Mouse (Mus musculus) lung, embryonic 16.5 days (tissue): ENCODE data around the gene Btbd19. TPM values are rescaled to one million over a fixed set of nuclear protein-coding genes. Genes with fewer than 3 reads are reported as not detected.

Experiments used
- ATAC-seq: fragments of 200-750 bp; cut with Nextera tagmentation; 2 replicates; pipeline ENCODE4 v1.8.0; 2017; ENCODE audit warnings: low read depth, mild to moderate bottlenecking, moderate library complexity
- H3K27ac ChIP-seq: fragments of 300-500 bp; sonication (generic); 2 replicates; pipeline ENCODE4 v1.5.1; 2014; ENCODE audit warnings: mild to moderate bottlenecking, control low read depth, low read length
- H3K27me3 ChIP-seq: fragments of 300-500 bp; sonication (generic); 2 replicates; pipeline ENCODE4 v1.6.1; 2014; ENCODE audit warnings: low read depth, low read length, mixed read lengths; ENCODE audit not compliant: control insufficient read depth, insufficient read depth
- H3K36me3 ChIP-seq: fragments of 300-500 bp; sonication (generic); 2 replicates; pipeline ENCODE4 v1.6.1; 2014; ENCODE audit warnings: low read length; ENCODE audit not compliant: control insufficient read depth, insufficient read depth
- H3K4me1 ChIP-seq: fragments of 300-500 bp; sonication (generic); replicated peaks from 2 replicates; pipeline ENCODE4 v1.6.1; 2014; ENCODE audit warnings: low read length, mixed read lengths; ENCODE audit not compliant: control insufficient read depth, insufficient read depth
- H3K4me2 ChIP-seq: fragments of 300-500 bp; sonication (generic); 2 replicates; pipeline ENCODE4 v1.6.1; 2014; ENCODE audit warnings: low read depth, low read length, control low read depth
- H3K4me3 ChIP-seq: fragments of 300-500 bp; sonication (generic); 2 replicates; pipeline ENCODE4 v1.5.1; 2014; ENCODE audit warnings: mild to moderate bottlenecking, low read length, control low read depth
- H3K9ac ChIP-seq: fragments of 300-500 bp; sonication (generic); 2 replicates; pipeline ENCODE4 v1.6.1; 2014; ENCODE audit warnings: low read length, control low read depth
- H3K9me3 ChIP-seq: fragments of 300-500 bp; sonication (generic); 2 replicates; pipeline ENCODE4 v1.6.1; 2016; ENCODE audit warnings: low read length; ENCODE audit not compliant: control insufficient read depth
- WGBS: fragments of 180-500 bp; shearing (Covaris S2); extraction: QIAGEN DNeasy Blood & Tissue Kit; methylation state at CpG from one replicate; pipeline ENCODE4 v1.1.7; 2014; 5-methylcytosine and 5-hydroxymethylcytosine counted together
- polyA plus RNA-seq: library from polyadenylated mRNA; unstranded; fragments of >200 nt; fragmentation: Nextera tagmentation; extraction: Ambion mirVana; gene quantifications from 2 replicates; pipeline ENCODE4 v1.2.1, GENCODE M21; 2015

Gene Btbd19
- polyA plus RNA-seq, 1 experiment from 2014 or later, result 4.9 TPM

DNA sequence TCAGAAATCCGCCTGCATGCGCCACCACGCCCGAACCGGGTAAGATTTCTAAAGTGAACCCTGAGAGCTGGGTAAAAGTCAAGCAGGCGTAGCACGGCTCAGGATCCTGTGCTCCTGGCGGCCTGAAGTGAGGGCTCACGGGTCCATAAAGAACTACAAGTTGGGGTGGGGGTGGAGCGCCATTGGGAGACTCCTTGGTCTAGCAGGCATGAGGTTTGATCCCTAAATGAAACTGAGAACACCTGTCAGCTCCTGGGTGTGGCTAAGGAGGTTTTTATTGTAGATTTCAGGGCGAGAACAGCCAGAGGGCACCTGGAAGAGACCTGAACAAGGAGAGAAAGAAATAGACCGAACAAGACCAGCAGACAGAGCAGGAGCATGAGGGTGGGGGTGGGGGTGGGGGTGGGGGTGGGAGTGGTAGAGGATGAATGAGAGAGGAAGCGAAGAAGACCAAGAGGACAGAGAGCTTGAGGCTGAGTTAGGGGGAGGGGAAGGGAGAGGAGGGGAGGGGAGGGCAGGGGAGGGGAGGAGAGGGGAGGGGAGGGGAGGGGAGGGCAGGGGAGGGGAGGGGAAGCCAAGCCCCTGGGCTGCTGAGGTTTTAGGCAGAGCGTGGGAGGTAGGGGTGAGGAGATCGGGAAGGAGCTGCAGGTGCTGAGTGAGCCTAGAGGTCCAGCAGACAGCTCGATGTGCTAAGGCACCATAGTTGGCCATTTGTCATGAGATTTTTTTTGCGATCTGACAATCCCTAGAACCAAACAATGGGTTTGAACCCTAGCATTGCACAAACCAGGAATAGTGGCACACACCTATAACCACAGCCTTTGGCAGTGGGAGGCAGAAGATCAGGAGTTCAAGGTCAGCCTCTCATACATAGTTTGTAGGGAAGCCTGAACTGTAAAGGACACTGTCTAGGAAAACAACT, 13.0 kb upstream of the Btbd19 start:
- H3K9me3 ChIP-seq, result no peaks in the 10 kb centered on the region
- H3K27me3 ChIP-seq, result no peaks in the 10 kb centered on the region
- no peak overlapping the region for H3K4me2 ChIP-seq
- peaks cover 5% of the 10 kb centered on the region for H3K4me1 ChIP-seq
- no peak overlapping the region for H3K27ac ChIP-seq
- WGBS, result 57% methylated on average over 16 of the region's 17 CpGs
- no peak overlapping the region for H3K9ac ChIP-seq
- no peaks in the 10 kb centered on the region for H3K36me3 ChIP-seq
- ATAC-seq, result no peak
- no peak overlapping the region for H3K4me3 ChIP-seq

DNA sequence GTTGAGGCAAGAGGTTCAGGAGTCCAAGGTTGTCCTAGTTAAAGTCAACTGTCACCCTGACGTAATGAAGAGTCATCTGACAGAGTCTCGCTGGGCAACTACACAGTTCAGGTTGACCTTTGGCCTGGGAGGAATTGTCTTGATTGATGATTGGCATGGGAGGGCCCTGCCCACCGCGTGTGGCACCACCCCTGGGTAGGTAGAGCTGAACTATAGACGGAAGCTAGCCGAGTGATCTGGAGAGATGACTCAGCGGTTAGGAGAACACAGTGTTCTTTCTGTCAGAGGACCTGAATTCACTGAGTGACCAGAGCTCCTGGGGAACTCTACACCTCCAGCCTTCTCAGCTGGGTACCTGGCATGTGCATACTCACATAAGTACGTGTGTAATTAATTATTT, 10.5 kb upstream of the Btbd19 start:
- no peak for ATAC-seq
- H3K4me3 ChIP-seq, result no peak overlapping the region
- no peaks in the 10 kb centered on the region for H3K9me3 ChIP-seq
- no peak overlapping the region for H3K4me2 ChIP-seq
- H3K4me1 ChIP-seq, result peaks cover 12% of the 10 kb centered on the region
- peaks cover 7% of the 10 kb centered on the region for H3K27me3 ChIP-seq
- 23% methylated on average over 8 of the region's 8 CpGs for WGBS
- no peaks in the 10 kb centered on the region for H3K36me3 ChIP-seq
- no peak overlapping the region for H3K9ac ChIP-seq
- H3K27ac ChIP-seq, result no peak overlapping the region

DNA sequence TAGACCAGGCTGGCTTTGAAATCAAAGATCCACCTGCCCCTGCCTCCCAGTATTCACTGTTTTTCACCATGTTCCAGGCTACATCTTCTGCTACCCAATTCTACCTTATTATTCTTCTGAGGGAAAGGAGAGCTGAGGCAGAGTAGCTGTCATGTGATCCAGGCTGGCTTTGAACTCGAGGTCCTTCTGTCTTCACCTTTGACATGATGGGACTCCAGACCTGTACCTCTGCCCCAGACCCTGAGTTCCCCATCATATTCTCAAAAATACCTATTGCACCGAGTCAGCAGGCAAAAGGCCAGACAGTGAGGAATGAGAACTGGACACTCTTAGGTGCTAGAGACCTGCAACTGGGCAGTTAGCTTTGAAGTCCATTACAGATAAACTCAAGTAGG, 9.1 kb upstream of the Btbd19 start:
- Histone ChIP-seq H3K27me3 (peaks cover 7% of the 10 kb centered on the region), H3K36me3 (no peaks in the 10 kb centered on the region), H3K4me2 (no peak overlapping the region), H3K9me3 (no peaks in the 10 kb centered on the region), H3K27ac (no peak overlapping the region), H3K9ac (peak overlapping the region; percentile 71; the same call in 1 of the 2 replicates), H3K4me3 (no peak overlapping the region), H3K4me1 (peaks cover 12% of the 10 kb centered on the region)
- ATAC-seq, result no peak
- 28% methylated on average over 2 of the region's 2 CpGs for WGBS

DNA sequence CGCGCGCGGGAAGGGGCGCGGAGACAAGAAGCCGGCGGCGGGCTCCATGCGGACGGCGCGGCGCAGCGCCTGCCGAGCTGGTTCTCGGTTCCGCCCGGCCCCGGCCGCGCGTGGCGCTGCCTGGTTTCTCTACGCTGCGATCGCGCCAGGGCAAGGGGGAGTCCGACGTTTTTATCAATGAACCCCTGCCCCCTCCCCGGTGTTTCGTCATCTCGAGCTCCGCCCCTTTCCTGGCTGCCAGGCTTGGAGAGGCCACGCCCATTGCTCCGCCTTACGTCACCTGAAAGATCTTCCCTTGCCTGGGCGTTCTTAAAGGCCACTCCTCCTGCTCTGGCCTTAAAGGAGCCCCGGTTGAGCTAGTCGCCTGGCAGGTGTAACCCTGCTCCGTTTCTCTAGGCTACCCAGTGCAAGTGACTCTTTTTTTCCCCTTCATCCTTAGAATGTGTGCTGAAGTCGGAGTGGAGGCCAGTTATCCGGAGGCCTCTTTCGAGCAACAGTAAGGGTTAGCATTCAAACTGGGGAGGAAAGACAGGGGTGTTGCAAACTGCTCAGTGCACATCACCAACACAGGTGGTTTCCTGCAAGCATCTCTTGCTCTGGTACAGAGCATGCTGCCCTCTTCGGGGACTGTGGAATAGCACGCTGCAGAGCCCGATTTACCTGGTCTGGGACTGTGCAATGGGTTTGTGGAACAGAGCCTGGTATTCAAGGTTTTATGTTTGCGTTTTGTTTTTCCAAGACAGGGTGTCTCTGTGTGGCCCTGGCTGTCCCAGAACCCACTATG, 8.5 kb upstream of the Btbd19 start, which contains the start of gene Plk3:
TSS of gene Plk3 (minus strand) at position 147 of the 784 bp plus-strand sequence.
- Histone ChIP-seq H3K4me2 (peak within 1 kb of the TSS; percentile 98), H3K4me1 (peaks cover 12% of the 10 kb centered on the region), H3K27ac (0 out of 2 replicates have a peak within 1 kb of the TSS, but pooled peaks have one; percentile 2), H3K9ac (peak within 1 kb of the TSS; percentile 71), H3K36me3 (no peaks in the 10 kb centered on the region), H3K27me3 (peaks cover 7% of the 10 kb centered on the region), H3K4me3 (peak within 1 kb of the TSS; percentile 61), H3K9me3 (no peaks in the 10 kb centered on the region)
- 2% methylated on average over 37 of the region's 48 CpGs for WGBS
- ATAC-seq, result peak; percentile 92

DNA sequence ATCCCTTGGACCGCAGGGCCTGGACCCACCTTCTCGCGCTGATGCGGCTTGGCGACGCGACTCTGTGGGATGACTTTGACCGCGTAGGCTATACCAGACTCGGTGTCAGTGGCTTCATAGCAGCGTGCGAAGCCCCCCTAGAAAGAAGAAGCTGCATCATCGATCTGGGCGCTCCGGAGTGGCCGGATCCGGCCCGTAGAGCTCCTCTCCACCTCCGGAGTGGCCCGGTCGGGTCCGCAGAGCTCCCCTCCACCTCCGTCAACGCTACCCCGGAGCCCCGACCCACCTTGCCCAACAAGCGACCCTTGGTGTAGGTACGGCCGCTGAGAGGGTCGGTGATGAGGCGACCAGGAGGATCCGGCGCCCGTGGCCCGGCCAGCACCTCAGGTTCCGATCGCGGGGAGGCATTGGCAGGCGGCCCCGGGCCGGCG, 7.9 kb upstream of the Btbd19 start:
- Histone ChIP-seq H3K27me3 (peaks cover 7% of the 10 kb centered on the region), H3K4me2 (peak overlapping the region; percentile 98), H3K27ac (no peak overlapping the region), H3K4me3 (peak overlapping the region; percentile 61), H3K4me1 (peaks cover 12% of the 10 kb centered on the region), H3K9me3 (no peaks in the 10 kb centered on the region), H3K9ac (peak overlapping the region; percentile 71), H3K36me3 (no peaks in the 10 kb centered on the region)
- under 1% methylated on average over 42 of the region's 42 CpGs for WGBS
- peak; percentile 30 for ATAC-seq

DNA sequence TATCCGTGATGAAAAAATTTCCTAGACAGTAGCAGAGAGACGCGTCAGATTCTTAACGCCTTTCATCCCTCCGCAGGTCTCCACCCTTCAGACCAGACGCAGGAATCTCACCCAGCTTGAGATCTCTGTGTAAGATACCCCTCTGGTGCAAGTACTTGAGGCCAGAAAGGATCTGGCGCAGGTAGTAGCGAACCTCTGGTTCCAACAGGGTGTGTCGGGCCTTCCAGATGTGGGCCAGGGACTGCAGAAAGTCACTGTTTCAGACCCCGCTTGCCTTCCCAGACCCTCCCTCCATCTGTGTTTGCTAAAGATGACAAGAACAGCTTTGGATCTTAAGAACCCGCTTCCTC, 7.2 kb upstream of the Btbd19 start:
- Histone ChIP-seq H3K4me1 (peaks cover 12% of the 10 kb centered on the region), H3K4me2 (peak overlapping the region; percentile 98), H3K27ac (no peak overlapping the region), H3K9me3 (no peaks in the 10 kb centered on the region), H3K27me3 (peaks cover 7% of the 10 kb centered on the region), H3K9ac (peak overlapping the region; percentile 71), H3K36me3 (no peaks in the 10 kb centered on the region), H3K4me3 (peak overlapping the region; percentile 61)
- no peak for ATAC-seq
- 20% methylated on average over 11 of the region's 11 CpGs for WGBS

DNA sequence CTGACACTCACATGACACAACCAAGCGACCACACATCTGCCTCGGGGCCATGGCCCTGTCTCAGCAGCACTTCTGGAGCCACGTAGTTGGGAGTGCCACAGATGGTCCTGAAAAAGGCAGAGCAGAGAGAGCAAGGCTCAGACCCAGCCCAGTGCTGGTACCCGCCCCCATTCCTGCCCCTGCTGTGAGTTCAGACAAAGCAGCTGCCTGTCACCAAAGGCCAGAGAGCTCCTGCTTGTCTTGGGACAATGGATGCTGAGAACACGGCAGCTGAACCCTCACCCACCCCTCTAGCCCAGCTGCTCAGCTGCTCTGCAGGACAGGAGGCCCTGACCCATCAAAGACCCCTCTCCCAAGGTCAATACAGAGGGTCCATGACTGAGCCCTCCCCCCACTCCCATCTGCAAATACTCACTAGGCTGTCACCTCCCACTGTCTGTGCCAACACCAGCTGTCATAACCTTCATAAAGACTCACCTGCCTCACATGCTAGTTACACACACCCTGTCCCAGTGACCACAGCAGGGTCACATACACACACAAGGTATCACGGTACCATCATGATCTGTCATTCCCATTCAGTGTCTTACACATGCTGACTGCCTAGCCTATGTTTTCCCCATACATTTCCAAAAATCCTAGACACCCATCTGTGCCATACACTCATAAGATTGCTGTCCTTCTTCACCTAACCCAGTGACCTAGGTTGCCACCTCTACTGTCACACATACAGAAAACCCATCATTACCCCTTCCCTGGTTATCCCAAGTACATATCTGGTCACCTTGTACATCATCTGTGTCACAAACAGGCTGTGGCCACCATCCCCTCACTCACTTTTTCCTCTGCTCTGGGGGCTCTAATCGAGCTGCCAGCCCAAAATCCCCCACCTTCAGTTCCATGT, 6.6 kb upstream of the Btbd19 start:
- 39% methylated on average over 7 of the region's 7 CpGs for WGBS

DNA sequence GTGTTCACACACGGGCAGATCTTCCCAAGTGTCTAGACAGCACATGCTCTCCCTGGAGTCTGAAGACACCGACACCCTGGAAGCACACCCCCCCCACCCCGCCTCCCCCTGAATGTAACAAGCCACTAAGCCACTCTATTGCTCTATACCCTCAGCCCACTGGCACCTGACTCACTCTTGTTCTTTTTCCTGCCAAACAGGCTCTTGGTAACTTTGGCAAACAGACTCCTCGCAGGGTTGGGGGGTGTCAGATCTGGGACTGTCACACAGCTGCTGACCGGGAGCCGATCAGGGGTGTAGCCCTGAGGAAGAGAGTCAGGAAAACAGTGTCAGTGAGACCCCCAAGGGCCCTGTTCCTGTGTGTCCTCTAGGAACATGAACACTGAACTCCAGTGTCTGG, 5.7 kb upstream of the Btbd19 start:
- ATAC-seq, result no peak
- WGBS, result 53% methylated on average over 6 of the region's 6 CpGs

More for the DNA sequence above, 6.6 kb upstream of the Btbd19 start:
- no peak for ATAC-seq
- Histone ChIP-seq H3K9me3 (no peaks in the 10 kb centered on the region), H3K4me2 (peak overlapping the region; percentile 98), H3K27ac (no peak overlapping the region), H3K4me1 (peaks cover 12% of the 10 kb centered on the region), H3K9ac (no peak overlapping the region), H3K27me3 (peaks cover 7% of the 10 kb centered on the region), H3K4me3 (peak overlapping the region; percentile 61; the same call in 1 of the 2 replicates), H3K36me3 (no peaks in the 10 kb centered on the region)

More for the DNA sequence above, 5.7 kb upstream of the Btbd19 start:
- Histone ChIP-seq H3K4me1 (peaks cover 16% of the 10 kb centered on the region), H3K27ac (no peak overlapping the region), H3K27me3 (peaks cover 7% of the 10 kb centered on the region), H3K9ac (no peak overlapping the region), H3K4me2 (no peak overlapping the region), H3K9me3 (no peaks in the 10 kb centered on the region), H3K36me3 (no peaks in the 10 kb centered on the region), H3K4me3 (no peak overlapping the region)
